Mouse (Mus musculus) T-helper 1 cell (primary cell): ENCODE data around the gene Olfr1388.
"Not testable (repeated sequence)": the region's sequence is repeated elsewhere in the genome, so short reads cannot be mapped to it uniquely, and the experiment has no call there.

ENCODE experiments used
- in situ Hi-C: fragments of 300-600 bp; cut with MboI, MseI; formaldehyde crosslinking; loops from one replicate; pipeline ENCODE4 v1.15.1; 2025; ENCODE audit warnings: high pct_unique_total_duplicates

Gene Olfr1388

GRCm38 (mm10) chr11:49436411-49436810 lies at the start of gene Olfr1388:
Gene Olfr1388 (plus strand): TSS chr11:49436624.
- in situ Hi-C loops = no loop called here

- in situ Hi-C loops = not testable (repeated sequence)
Measured at GRCm38 (mm10) chr11:49392707-49393106, 43.7 kb upstream of the Olfr1388 start.

- in situ Hi-C loops = loop anchor here (10.0 kb wide), 1 partner anchor 522 kb away; no protein-coding TSS in a partner anchor
Measured at GRCm38 (mm10) chr11:49406784-49407183, 29.6 kb upstream of the Olfr1388 start.

- in situ Hi-C loops = no loop called here
Measured at GRCm38 (mm10) chr11:49410540-49410939, 25.9 kb upstream of the Olfr1388 start.

- in situ Hi-C loops = no loop called here
Measured at GRCm38 (mm10) chr11:49422767-49423166, 13.7 kb upstream of the Olfr1388 start, which contains the start of gene Olfr1389. Gene Olfr1389 (plus strand): TSS chr11:49423067.

GRCm38 (mm10) chr11:49425257-49425927 lies 11.0 kb upstream of the Olfr1388 start:
- in situ Hi-C loops = no loop called here

GRCm38 (mm10) chr11:49429641-49430040 lies 6.8 kb upstream of the Olfr1388 start:
- in situ Hi-C loops = no loop called here

GRCm38 (mm10) chr11:49455043-49455442 lies 18.6 kb downstream of the Olfr1388 start, which contains the start of gene Olfr1387:
Gene Olfr1387 (plus strand): TSS chr11:49455343.
- in situ Hi-C loops = no loop called here

GRCm38 (mm10) chr11:49464746-49465145 lies 28.3 kb downstream of the Olfr1388 start, which contains the start of gene Olfr1386:
Gene Olfr1386 (plus strand): TSS chr11:49465046.
- in situ Hi-C loops = not testable (repeated sequence)

GRCm38 (mm10) chr11:49485973-49486372 lies 49.5 kb downstream of the Olfr1388 start:
- in situ Hi-C loops = no loop called here

- in situ Hi-C loops = not testable (repeated sequence)
Measured at GRCm38 (mm10) chr11:49488770-49489169, 52.3 kb downstream of the Olfr1388 start, which contains the start of gene Olfr1385. Gene Olfr1385 (plus strand): TSS chr11:49489070.
